Mouse (Mus musculus) olfactory bulb, adult 2 months (tissue): Measurements from ENCODE around the gene Csnk1e. TPM values are rescaled to one million over a fixed set of nuclear protein-coding genes. Genes with fewer than 3 reads are reported as not detected.

Source experiments
- H3K27ac ChIP-seq: fragments of 200-500 bp; 2 replicates; pipeline ENCODE4 v1.5.1; 2012; ENCODE audit warnings: low read depth, low read length; ENCODE audit not compliant: insufficient read depth
- H3K4me1 ChIP-seq: fragments of 200-500 bp; 2 replicates; pipeline ENCODE4 v1.6.1; 2012; ENCODE audit warnings: low read length; ENCODE audit not compliant: control insufficient read depth, insufficient read depth
- H3K4me3 ChIP-seq: fragments of 200-500 bp; 2 replicates; pipeline ENCODE4 v1.5.1; 2012; ENCODE audit warnings: mild to moderate bottlenecking, low read depth, low read length, moderate library complexity; ENCODE audit not compliant: insufficient read depth
- CTCF ChIP-seq: fragments of 200-500 bp; IDR thresholded peaks from 2 replicates; pipeline ENCODE4 v1.5.1; 2012; ENCODE audit warnings: low read depth, mild to moderate bottlenecking, low read length, moderate library complexity; ENCODE audit not compliant: insufficient read depth
- POLR2A ChIP-seq: fragments of 200-500 bp; IDR thresholded peaks from 2 replicates; pipeline ENCODE4 v1.6.1; 2012; ENCODE audit warnings: mild to moderate bottlenecking, low read depth, low read length, moderate library complexity; ENCODE audit not compliant: insufficient read depth
- WGBS: fragments of 180-500 bp; shearing (Covaris S2); methylation state at CpG from one replicate; pipeline ENCODE4 v1.1.7; 2018; 5-methylcytosine and 5-hydroxymethylcytosine counted together
- polyA plus RNA-seq: library from polyadenylated mRNA; stranded (reverse); fragments of >200 nt; gene quantifications from 2 replicates; pipeline ENCODE4 v1.2.4, GENCODE M21; 2012; ENCODE audit warnings: low replicate concordance; ENCODE audit not compliant: missing spikeins, insufficient read depth, insufficient read length

The Csnk1e gene
- polyA plus RNA-seq, 1 experiment: not detected

DNA sequence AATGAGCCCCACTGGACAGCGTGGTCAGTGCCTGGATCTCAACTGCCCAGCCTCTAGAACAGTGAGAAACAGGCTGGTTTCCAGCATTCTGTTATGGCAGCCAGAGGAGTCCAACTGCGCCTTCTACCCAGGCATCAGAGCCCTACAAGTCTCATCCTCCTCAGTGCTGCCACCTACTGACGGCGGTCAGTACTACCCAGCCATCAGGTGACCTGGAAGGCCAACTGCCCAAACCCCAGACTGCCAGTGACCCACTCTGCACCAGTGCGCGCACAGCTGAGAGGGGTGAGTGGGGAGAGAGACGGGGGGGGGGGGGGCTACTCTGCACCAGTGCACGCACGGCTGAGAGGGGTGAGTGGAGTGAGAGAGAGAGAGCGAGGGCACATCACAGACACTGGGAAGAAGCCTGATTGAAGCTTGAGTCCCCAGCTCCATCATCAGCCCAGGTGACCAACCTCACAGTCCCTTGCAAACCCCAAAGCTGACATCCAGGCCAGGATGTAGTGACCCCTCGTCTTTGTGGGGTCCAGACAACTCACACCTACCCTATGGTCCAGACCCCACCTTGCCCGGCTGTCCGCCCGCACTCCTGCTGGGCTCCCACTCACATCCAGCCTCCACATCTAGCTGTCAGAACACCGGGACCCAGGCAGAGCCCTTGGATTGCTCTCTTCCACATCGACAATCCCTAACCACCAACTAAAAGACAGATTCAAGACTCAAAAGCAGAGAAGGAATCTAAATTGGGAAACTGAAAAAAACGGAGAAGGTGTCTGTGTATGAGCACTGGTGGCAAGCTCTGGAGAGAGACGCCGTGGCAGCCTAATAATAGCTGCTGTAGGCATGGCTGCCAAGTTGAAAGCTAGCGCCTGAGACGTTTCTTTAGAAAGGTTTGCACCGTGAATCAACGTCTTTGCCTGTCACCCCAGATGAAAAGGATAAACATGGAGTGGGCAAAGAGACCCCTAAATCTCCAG, 74.6 kb downstream of the Csnk1e start:
- 0 out of 2 replicates have a peak overlapping the region, but pooled peaks have one; percentile 14 for H3K4me3 ChIP-seq
- TF ChIP-seq POLR2A (no peak), CTCF (peak; percentile 62; the same call in 1 of the 2 replicates)
- WGBS: 15% methylated on average over 23 of the region's 23 CpGs
- H3K4me1 ChIP-seq: peaks cover 44% of the 10 kb centered on the region
- peak overlapping the region; percentile 98 for H3K27ac ChIP-seq

DNA sequence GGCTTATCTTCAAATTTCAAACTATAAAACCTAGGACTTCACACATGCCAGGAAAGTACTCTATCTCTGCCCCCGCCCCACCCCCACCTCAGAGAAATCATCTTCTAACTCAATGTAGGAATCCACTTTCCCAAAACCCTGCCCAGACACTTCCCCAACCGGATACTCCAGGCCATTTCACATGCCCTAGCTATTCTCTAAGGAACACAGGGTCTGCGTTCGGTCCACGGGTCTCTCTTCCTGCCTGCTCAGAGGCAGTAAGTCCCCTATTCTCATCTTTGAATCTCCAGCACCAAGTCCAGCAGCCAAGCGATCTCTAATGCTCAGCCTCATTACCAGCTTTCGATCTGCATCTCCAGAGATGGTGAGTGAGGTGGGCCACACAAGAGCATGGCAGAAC, 75.7 kb downstream of the Csnk1e start:
- TF ChIP-seq POLR2A: no peak
- no peak for TF ChIP-seq CTCF
- Histone ChIP-seq H3K4me3 (no peak overlapping the region), H3K27ac (0 out of 2 replicates have a peak overlapping the region, but pooled peaks have one; percentile 61), H3K4me1 (peaks cover 44% of the 10 kb centered on the region)
- WGBS: 89% methylated on average over 7 of the region's 7 CpGs

DNA sequence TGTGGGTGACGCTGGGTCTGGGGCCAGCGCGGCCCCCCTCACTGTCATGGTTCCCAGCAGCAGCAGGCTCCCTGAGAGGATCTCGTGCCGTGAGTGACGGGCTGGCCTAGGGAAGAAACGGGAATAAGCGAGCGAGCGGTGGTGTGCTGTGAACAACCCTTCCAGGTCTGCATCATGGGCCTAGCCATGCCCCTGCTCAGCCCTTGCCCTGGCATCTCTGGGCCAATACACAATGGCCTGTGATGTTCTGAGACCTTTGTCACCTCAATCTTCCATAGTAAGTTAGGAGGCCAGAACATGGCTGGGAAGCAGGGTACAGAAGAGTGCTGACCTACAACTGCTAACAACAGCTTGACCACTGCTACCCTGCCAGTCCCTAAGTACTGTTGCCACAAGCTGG, 76.8 kb downstream of the Csnk1e start:
- no peak overlapping the region for H3K4me3 ChIP-seq
- no peak overlapping the region for H3K27ac ChIP-seq
- TF ChIP-seq POLR2A (no peak), CTCF (no peak)
- WGBS: 94% methylated on average over 10 of the region's 10 CpGs
- peaks cover 44% of the 10 kb centered on the region for H3K4me1 ChIP-seq

DNA sequence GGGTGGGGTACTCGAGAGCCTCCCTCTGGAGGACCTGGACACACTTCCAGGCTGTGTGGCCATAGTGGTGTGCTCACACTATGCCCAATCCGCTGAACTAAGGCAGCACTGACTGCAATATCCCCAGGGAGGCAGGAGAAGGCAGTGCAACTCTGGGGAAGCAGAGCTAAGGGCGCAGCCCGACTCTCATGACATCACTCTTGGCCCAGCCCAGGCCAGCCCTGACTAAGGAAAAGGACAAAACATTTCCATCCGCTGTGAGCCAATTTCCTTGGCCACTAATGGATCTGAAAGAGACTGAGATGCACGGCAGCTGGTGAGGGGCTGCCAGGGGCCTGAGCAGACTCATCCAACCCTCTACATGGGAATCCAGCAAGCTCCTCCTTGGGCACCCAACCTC, 77.7 kb downstream of the Csnk1e start:
- TF ChIP-seq POLR2A (no peak), CTCF (no peak)
- Histone ChIP-seq H3K27ac (0 out of 2 replicates have a peak overlapping the region, but pooled peaks have one; percentile 20), H3K4me1 (peaks cover 44% of the 10 kb centered on the region), H3K4me3 (no peak overlapping the region)
- WGBS: 45% methylated on average over 6 of the region's 6 CpGs

DNA sequence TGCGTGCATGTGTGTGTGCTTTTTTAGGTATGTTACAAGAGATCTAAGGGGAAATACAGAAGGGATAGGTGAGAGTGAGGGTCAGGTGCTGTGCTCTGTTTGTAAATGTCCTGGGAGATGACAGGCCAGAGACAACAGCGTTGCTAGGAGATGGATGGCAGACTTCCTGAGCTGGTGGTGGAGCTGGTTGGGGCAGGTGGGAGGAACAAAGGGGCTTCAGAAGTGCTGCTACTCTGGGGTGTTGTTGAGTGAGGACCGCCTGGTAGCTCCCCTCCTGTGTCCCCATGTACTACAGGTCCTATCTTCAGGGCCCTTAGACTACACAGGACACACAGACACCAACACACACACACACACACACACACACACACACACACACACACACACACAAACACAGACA, 80.6 kb downstream of the Csnk1e start:
- Histone ChIP-seq H3K4me1 (peaks cover 20% of the 10 kb centered on the region), H3K4me3 (no peak overlapping the region), H3K27ac (no peak overlapping the region)
- TF ChIP-seq CTCF (no peak), POLR2A (no peak)
- 74% methylated on average over 3 of the region's 3 CpGs for WGBS

DNA sequence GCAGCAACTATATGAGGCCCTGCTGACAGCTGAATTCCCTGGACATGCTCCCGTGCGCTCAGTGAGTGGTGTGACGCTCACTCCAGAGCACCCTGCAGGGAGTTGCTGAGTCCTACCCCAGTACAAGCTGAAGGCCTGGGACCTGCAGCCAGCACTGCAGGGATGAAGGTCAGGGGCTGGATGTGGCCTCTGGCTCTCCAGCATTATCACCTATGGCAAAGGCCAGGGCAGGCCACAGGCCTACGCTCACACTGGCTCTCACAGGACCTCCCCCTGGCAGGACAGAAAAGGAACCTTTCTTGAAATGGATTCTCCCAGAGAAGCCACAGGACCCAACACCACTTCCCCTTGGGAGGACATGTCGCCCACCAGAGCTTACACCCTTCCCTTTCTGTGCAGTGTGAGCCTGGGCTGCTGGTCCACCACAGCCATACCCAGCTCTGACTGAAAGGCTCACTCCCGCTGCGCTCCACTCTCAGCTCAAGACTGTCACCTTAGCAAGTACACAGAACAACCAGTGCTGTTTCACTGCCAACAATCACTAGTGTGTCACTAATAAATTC, 85.0 kb downstream of the Csnk1e start:
- TF ChIP-seq CTCF: no peak
- no peak for TF ChIP-seq POLR2A
- 81% methylated on average over 7 of the region's 7 CpGs for WGBS
- no peak overlapping the region for H3K27ac ChIP-seq

DNA sequence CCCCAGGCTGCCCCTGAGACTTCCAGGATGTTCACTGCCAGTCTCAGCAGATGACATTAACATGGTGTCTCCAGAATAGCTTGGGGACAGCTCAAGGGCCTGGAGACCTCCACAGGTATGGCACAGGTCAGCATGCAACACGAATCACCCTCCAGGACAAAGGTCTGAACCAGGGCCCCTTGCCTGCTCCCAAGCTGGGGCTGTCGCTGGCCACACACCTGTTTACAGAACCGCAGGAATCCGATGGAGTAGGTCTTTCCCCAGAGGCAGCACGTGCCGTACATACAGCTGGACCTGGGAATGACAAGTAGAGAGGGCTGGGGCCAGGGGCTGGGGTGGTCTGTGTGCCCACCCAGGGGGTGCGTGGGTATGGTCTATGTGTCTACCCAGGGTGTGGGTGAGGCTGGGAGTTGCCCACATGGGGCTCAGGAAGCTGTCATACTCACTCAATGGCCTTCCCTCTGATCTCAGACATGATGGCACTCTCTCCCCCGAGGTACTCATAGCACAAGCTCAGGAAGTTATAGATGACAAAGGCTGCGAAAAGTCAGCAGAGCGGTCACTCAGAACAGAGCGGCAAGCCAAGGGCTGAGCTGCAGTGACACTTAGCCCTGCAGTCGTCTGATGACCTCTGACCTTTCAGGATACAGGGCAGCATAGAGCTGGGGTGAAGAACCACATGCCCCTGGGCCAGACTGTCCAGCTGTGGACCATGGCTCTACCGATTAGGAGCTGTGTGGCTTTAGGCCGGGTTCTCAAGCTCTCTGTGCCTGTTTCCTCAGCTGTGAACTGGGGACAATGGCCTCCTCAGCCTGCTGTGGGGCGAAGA, 85.7 kb downstream of the Csnk1e start:
- Histone ChIP-seq H3K4me1 (peaks cover 15% of the 10 kb centered on the region; the same call in 1 of the 2 replicates), H3K4me3 (no peak overlapping the region), H3K27ac (no peak overlapping the region)
- 82% methylated on average over 15 of the region's 15 CpGs for WGBS
- TF ChIP-seq CTCF: no peak
- no peak for TF ChIP-seq POLR2A

More for the DNA sequence above, 85.0 kb downstream of the Csnk1e start:
- H3K4me3 ChIP-seq: no peak overlapping the region
- H3K4me1 ChIP-seq: peaks cover 15% of the 10 kb centered on the region; the same call in 1 of the 2 replicates

DNA sequence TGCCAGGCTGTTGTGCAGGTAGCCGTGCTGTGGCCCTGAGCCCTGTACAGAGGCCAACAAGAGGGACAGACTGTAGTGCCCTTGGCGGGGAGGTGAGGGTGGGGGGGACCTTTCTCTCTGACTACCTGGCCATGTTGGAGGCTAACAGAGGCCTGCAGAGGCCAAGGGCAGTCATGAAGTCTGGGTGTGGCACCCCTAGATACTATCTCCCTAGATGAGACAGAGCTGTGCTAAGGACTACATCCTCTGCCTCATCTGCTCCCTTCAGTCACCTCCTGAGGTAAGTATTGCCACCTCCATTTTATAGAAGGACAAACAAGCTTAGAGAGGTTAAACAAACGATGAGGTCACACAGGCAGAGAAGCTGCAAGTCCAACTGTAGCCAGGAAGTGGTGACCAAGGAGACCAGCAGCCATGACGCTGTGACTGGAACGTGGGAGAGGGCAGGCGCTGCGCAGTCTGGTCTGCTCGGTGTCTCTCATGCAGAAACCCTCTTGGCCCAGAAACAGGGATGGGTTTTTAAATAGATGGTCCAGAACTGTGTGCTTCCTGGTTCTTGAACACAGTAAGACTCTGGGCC, 86.4 kb downstream of the Csnk1e start:
- 89% methylated on average over 8 of the region's 8 CpGs for WGBS
- H3K4me3 ChIP-seq: no peak overlapping the region
- peaks cover 15% of the 10 kb centered on the region; the same call in 1 of the 2 replicates for H3K4me1 ChIP-seq
- H3K27ac ChIP-seq: no peak overlapping the region
- no peak for TF ChIP-seq POLR2A
- no peak for TF ChIP-seq CTCF
